Mouse (Mus musculus) small intestine, adult 2 months (tissue): ENCODE results near the gene Gale.

Experiments used
- CTCF ChIP-seq: fragments of 200-500 bp; IDR thresholded peaks from 2 replicates; pipeline ENCODE4 v1.5.1; 2012; ENCODE audit warnings: low read depth, mild to moderate bottlenecking, control low read depth, inconsistent platforms, low read length, moderate library complexity, mixed read lengths; ENCODE audit not compliant: insufficient replicate concordance, insufficient read length; ENCODE audit errors: extremely low read depth
- POLR2A ChIP-seq: fragments of 200-500 bp; IDR thresholded peaks from 2 replicates; pipeline ENCODE4 v1.6.1; 2012; ENCODE audit warnings: low read depth, mild to moderate bottlenecking, control low read depth, inconsistent platforms, low read length, moderate library complexity

- peak; percentile 87 for TF ChIP-seq POLR2A
- no peak for TF ChIP-seq CTCF
Observed at GRCm38 (mm10) chr4:135963457-135964193, at the start of gene Gale.
